Comparison of ENCODE assay signal across 27 mouse cellular contexts in genomic region chrX:42143991-42144390, GRCm38 (mm10).
"Had no signal": no experiment of that assay in that cellular context is flagged by ENCODE, and none has a peak within 500 bp of the region (broad histone marks: within the 10 kb centered on the region; RNA-seq: fewer than 3 reads in every experiment).

No protein-coding gene starts in this region.

- H3K9me3 ChIP-seq: heart, embryonic 10.5 days; hindbrain, embryonic 10.5 days; hindbrain, embryonic 12.5 days; intestine, embryonic 15.5 days; limb, embryonic 10.5 days; limb, embryonic 12.5 days; liver, embryonic 13.5 days; liver, embryonic 15.5 days had no signal

- H3K4me3 ChIP-seq: gastrocnemius, adult 2 months; heart, embryonic 10.5 days; heart, embryonic 12.5 days; hindbrain, embryonic 10.5 days; hindbrain, embryonic 12.5 days; intestine, embryonic 15.5 days; layer of hippocampus, adult 2 months; limb, embryonic 10.5 days; limb, embryonic 12.5 days; liver, embryonic 13.5 days; liver, embryonic 15.5 days had no signal

- ATAC-seq: hindbrain, embryonic 16.5 days; inflammation-experienced regulatory T-cells, adult 6 months; intestine, embryonic 15.5 days; intestine, postnatal 0 days; liver, postnatal 0 days had no signal

- H3K27me3 ChIP-seq: heart, embryonic 12.5 days; hindbrain, embryonic 12.5 days; intestine, embryonic 15.5 days; limb, embryonic 12.5 days; liver, embryonic 13.5 days; liver, embryonic 15.5 days had no signal

- H3K4me1 ChIP-seq: hindbrain, embryonic 10.5 days; hindbrain, embryonic 12.5 days; intestine, embryonic 15.5 days; limb, embryonic 12.5 days had no signal

- H3K4me2 ChIP-seq: heart, embryonic 12.5 days; hindbrain, embryonic 12.5 days; hindbrain, embryonic 14.5 days; intestine, embryonic 15.5 days; limb, embryonic 12.5 days; liver, embryonic 13.5 days; liver, embryonic 15.5 days had no signal

- H3K9ac ChIP-seq: heart, embryonic 12.5 days; hindbrain, embryonic 12.5 days; hindbrain, embryonic 14.5 days; intestine, embryonic 15.5 days; limb, embryonic 12.5 days; liver, embryonic 13.5 days; liver, embryonic 15.5 days; liver, postnatal 0 days had no signal

- H3K27ac ChIP-seq: gastrocnemius, adult 2 months; heart, embryonic 10.5 days; hindbrain, embryonic 10.5 days; hindbrain, embryonic 12.5 days; hindbrain, embryonic 14.5 days; intestine, embryonic 15.5 days; layer of hippocampus, adult 2 months; limb, embryonic 10.5 days; limb, embryonic 12.5 days; liver, embryonic 13.5 days; liver, embryonic 15.5 days had no signal

- DNase-seq: gastrocnemius, adult 2 months; gastrocnemius, postnatal 10 days; gastrocnemius, postnatal 25 days; heart, adult 18-20 months; heart, postnatal 10 days; heart, postnatal 4 days; kidney, adult 18-20 months; kidney, adult 8-10 months; kidney, postnatal 10 days; kidney, postnatal 25 days; kidney, postnatal 4 days; liver; liver, embryonic 13.5 days; liver, postnatal 0 days had no signal

- H3K36me3 ChIP-seq: heart, embryonic 10.5 days; heart, embryonic 12.5 days; hindbrain, embryonic 10.5 days; hindbrain, embryonic 12.5 days; intestine, embryonic 15.5 days; limb, embryonic 10.5 days; limb, embryonic 12.5 days; liver, embryonic 13.5 days; liver, embryonic 15.5 days had no signal
